Mouse (Mus musculus) thymus, postnatal 0 days (tissue): ENCODE measurements around the gene Map3k14. TPM values are rescaled to one million over a fixed set of nuclear protein-coding genes. Genes with fewer than 3 reads are reported as not detected.

ENCODE experiments used
- DNase-seq: peaks from one replicate; pipeline ENCODE4 v3.0.0-alpha.2; 2015; ENCODE audit warnings: low spot score
- polyA plus RNA-seq: library from polyadenylated mRNA; unstranded; fragments of >200 nt; fragmentation: Nextera tagmentation; extraction: Ambion mirVana; gene quantifications from 2 replicates; pipeline ENCODE4 v1.2.1, GENCODE M21; 2015

The Map3k14 gene
- polyA plus RNA-seq, 1 experiment from 2014 or later = 7.6 TPM

DNA sequence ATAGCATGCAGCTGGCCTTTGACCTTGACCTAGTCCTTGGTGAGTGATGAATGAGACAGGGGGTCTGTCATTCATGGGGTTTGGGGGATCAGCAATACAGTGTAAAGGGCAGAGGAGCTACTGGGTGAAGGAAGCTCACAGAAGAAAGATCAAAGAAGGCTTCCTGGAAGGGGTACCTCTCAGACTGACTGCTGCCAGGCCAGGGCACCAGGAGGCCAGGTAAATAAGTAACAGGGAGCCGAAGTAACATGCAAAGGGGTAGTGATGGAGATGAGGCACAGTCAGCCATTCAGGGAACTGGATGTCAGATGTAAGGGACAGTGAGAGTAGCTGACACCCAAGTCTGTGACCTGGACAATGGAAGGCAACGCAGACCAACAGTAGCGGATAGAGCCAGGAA is 5.6 kb upstream of the Map3k14 start:
- DNase-seq = no peak

DNA sequence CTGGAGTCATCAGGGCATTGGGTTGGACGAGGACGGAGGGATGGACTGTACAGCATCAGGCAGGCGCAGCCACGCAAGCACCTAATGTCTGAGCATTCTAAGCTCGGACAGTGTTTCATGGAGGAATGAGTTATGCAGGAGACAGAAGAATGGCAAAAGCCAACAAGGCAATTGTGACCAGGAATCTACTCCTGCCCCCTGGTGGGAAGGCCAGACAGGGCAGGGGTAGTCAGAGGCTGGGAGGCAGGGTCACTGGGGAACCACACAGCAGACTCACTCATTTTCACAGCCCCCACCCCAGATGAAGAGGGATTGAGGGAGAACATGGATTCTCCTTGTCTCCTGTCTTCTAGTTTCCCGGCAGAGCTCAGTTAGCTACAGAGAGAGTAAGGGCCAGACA is 4.7 kb upstream of the Map3k14 start:
- peak; percentile 64 for DNase-seq

DNA sequence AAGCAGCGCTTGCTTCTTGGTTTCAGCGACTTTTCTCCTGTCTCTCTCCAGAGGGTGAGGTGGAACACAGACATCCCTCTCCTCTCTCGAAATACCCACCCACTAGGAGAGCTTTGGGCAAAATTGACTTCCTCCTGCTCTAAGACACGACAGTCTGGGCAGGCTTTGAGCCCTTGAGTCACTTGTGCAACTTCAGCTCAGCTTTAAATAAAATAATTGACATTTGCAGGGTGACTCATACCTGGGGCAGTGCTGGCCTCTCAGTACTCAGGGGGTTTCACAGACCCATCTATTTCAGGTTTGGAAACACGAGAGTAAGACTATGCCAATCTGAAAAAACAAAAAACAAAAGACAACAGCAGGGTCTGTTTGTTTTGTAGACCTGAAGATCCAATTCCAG is 2.2 kb upstream of the Map3k14 start:
- no peak for DNase-seq

DNA sequence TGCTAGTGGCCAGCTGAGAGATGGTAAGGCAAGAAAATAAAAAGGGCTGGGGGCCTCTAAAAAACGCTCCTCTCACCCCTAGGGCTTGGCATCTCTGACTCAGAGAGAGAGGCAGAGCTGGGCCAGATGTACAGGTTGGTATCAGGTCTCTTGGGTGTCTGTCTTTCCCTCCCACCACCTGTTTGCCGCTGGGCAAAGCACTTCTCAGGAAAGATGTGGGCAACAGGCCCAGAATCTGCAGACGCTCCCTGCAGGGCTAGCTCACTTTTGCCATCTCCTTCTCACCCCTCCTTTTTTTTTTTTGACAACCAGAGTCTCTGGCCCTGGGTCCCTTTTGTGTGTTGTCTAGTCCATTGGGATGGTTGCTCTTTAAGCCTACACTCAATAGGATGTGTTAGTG is 1.6 kb upstream of the Map3k14 start:
- DNase-seq = no peak

DNA sequence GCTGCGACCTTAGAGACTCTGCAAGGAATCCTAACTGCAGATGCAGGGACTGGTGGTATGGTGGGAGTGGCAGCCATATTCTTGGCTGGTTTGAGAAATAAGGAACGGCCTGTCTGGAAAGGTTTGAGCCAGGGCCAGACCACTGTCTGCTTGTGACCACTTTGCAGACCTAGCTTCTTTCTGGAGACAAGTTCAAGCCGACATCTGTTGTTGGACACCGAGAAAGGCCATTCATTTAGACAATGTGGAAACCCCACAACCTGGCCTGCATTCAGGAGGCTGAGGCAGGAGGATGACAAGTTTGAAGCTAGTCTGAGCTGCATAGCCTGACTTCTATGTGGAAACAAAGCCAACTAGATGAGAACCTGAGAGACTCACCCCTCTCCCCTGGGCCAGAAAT is 1.1 kb upstream of the Map3k14 start:
- DNase-seq = no peak

DNA sequence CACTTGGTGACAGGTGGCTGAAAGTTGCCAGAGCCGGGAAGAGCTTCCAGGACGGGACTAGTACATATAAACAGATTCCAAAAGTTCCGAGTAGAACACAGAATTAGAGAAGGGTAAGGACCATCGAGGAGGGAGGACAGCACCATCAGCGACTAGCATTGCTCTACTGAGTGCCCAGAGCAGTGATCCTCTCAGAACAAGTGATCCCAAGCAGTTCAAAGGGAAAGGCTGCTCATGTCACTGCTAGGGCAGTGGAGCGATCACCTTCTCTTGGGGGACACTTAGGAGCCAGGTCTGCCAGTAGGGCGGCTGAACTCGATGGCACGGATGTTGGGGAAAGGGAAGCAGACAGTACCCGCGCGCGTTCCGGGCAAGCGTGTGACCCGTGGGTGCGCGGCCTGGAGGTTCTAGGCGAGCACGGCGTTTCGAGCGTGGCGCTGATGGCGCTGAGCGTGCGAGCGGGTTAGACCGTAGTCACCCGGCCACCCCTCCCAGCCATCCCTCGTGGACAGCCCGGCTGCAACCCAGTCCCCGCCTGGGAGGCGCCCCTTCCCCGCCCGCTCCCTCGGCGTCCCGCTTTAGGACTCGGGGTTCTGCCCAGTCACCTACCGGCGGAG is 435 bp downstream of the Map3k14 start:
- DNase-seq = no peak

DNA sequence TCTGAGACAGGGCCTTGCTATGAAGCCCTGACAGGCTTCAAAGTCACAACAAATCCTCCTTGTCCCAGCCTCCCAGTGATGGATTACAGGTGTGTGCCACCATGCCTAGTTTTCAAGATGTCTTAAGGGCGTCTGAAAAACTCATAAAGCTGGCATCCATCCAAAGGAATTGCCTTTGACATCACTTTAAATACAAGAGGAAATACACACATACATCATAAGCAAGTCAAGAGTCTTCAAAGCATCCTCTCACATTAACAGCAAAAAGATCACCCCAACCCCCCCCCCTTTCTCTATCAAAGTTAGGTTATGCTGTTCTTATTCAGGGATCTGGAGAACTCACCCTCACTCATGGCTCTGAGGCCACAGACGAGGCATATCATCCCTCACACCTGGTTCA is 1.4 kb downstream of the Map3k14 start:
- DNase-seq = peak; percentile 21

DNA sequence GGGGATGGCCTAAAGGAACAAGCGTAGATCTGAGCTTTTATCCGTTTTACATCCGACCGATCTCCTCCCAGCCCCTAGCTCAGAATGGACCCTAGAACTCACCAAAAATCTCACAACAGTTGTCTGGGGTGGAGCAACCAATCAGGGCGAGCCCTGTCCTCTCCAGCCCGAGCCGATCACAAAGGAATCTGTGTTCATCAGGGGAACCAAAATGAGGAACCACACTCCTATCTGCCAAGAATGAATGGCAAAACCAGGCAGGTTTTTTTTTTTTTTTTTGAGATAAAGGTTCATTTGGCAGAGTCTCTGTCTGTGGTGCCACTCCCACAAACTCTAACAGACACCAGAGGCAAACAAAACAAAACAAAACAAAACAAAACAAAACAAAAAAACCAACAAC is 2.1 kb downstream of the Map3k14 start:
- no peak for DNase-seq

DNA sequence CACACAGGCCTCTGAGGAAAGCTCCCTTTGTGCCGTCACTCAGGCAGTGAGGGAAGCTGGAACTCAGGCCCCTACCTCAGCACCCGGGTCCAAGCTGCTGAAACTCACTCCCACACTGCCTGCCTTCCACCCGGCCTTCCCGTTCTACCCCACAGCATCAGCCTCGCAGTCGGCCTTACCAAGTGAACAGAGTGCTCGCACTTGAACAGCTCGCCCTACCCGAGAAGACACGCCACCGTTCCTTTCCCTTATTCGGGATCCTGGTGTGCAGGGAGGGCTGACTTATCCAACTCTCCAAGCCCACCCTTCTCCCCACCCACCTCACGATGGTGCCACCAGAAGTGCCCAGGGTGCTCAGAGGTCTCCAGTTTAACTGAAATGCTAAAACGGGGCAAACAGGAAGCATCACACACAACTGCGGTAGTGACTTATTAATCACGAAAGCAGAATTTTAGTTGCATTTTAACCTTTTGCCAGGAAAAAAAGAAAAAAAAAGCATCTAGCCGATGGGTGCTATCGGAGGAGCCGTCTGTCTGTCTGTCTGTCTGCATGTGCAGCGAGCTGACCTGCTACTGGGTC is 2.8 kb downstream of the Map3k14 start:
- DNase-seq = peak; percentile 45

DNA sequence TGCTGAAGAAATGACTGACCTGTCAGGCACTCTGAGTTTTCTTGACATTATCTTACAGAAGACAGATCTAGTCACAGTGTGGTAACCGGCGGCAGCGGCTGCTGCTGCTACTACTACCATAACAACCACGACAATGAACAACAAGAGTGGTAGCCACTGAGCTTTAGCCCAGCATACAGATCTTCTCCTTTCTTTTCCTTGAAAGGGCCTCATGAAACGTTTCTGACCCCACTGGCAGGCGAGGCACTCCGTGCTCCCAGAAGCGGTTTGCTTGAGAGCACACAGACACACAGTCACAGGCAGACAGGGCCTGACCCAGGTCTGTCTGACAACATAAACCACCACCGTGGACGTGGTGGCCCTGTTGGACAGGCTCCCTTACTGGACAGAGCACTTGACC is 3.7 kb downstream of the Map3k14 start:
- peak; percentile 24 for DNase-seq

DNA sequence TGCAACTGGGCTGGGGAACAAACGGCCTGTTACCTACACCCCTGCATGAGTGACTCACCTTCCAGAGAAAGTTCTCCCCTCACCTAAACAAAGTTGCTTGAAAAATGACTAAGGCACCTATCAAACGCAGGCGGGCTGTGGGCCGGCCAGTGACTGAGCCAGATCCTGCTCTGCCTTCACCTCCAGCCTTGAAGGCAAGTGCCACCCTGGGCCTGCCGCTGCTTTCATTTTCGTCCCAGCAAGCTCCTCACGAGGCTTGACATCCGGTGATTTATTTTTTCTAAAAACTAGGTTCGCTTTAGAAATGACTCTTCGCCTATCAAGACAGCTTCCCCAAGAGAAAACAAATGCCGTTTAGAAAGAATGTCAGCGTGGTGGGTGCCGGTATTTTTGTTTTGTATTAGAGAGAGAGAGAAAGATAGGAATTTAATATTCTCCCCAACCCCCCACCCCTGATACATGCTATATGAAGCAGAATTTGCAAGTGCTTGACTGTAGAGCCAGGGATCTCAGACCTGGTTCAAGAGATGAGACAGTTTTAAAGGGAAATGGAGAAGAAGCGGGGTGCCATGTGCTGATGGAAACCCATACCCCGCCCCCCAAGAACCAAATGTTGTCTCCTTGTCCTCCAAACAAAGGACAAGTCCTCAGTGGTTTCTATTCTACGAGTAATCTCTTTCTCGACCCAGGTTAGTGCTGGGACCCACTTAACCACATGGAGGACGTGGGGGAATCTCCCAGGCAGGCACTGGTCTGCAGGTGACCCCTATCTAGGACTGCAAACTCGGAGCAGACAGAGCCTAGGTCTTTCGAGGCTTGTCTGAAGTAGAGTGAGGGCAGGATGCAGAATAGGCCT is 4.6 kb downstream of the Map3k14 start:
- peak; percentile 77 for DNase-seq

DNA sequence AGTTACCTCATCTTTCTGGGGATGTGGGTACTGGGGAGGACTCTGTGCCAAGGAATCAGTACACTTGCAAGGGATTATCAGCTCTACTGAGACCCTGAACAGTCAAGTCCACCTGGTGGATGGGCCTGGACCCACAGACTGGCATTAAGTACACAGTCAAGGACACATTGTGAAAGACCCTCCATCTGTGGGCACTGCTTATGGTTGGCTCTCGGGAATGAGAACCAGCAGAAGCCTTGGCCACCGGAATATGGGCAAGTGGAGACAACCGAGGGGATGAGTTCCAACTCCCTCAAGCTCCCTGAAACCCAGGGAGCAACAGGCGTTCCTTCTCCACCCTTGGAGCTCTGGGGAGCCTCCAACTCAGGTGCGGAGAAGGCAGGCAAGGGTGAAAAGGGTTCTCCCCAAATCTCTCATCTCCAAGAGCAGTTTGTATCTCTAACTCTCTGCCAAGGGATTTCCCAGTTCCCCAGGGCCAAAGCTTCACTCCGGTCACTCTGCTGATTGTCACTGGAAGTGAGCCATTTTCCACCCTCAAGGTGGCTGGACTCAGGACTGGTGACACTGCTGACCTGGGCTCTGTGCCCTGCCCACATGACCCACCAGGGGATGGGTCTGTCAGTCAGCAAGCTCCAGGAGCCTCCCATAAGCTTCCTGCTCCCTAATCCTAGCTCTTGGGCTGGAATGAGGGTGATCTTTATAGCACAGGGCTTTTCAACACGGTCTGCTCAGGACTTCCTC is 5.4 kb downstream of the Map3k14 start:
- DNase-seq = no peak

DNA sequence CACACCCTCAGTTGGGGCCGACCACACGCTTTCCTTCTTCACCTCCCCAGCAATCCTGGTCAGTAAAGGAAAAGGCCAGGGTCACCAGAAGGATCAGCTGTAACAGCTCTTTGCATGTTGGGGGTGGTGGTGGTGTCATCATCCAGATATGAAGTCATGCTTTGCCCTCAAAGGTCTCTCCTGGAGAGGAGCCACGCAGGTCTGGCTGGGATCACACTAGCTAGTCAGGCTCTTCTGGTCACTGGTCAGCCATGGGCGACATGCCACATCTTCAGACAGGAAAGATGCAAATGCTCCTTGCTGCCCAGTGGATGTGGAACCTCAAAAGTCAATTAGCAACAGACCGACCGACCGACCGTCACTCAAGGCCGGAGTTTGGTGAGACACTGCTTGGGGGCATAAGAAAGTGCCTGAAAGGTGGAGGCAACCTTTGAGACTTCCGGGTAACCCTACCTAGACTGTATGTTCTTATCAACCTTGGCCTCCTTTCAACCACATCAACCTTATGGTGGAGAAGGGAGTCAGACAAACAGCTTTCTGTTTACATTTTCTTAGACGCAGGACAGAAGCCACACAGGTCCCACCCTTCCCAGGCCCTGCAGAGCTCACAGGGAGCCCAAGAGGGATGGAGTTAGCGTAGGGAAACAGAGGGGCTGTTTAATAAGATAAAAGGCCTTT is 6.6 kb downstream of the Map3k14 start:
- no peak for DNase-seq

DNA sequence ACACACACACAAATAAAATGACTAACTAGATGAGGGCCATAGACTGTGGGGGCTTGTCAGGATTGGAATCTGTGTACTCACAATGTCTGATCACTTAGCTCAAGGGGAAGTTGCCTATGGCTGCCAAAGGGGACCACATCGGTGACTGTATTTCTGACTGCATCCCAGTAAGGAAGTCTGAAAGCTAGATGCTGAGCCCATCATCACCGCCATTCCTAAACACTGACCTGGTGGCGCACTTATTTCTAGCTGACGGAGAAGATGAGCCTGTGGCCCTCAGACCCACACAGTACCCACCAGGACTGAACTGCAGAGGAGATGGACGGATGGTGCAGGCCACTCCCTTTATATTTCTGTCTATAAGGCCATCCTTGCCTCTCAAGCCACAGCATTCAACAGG is 7.2 kb downstream of the Map3k14 start:
- DNase-seq = no peak

DNA sequence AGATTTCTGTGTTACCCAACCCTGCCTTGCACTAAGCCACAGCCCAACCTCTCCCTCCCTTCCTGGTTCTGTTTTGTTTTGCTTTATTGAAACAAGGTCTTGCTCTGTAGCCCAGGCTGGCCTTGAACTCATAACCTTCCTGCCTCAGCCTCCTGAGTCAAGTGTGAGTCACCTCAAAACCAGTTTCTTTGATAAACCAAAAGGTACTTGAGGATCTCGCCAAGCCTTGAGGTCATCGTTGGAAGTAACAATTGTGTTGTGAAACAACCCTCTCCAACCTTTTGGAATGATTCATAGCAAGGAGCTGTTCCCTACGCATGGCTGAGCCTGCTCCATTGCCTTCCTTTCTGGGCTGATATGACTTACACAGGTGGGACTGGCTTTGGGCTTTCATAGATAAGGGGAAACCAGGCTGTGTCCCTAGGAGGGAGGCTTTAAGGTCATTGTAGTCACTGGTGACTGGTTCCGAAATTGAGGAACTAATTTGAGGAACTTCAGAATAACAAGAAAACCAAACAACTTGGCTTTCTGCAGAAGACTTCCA is 9.3 kb downstream of the Map3k14 start:
- DNase-seq = no peak

DNA sequence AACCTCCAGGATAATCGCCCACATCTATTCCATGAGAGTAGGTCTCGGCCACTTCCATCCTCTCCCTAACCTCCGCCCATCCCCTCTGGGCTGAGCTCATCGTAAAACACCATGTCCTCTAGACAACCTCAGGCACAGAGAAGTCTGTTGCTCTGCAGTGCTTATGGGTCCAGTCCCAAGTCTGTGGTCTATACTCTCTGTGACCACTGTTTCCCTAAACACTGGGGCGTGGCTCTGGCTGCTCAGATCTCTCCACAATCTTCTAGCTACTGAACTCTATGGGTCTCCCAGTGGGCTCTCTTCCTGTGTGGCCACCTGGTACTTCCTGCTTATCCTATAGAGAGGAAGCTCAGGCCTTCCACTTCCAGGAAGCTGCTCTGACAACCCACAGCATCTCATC is 13.7 kb downstream of the Map3k14 start:
- peak; percentile 33 for DNase-seq

DNA sequence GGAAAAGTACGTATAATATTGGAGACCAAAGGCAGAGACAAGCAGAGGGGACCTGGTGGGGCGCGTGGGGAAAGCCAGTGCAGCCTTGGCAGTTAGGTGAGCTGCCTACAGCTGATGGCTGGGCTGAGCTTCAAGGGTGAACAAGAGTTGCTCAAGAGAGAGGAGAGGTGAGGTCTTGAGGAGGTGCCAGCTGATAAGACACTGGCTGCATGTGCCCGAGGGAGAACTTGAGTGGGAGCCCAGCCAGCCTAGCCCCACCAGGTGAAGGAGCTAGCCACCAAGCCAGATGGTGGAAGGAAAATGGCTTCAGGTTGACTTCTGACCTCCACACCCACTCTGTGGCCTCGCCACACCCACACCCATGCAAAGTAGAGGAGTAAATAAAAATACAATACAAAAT is 14.9 kb downstream of the Map3k14 start:
- DNase-seq = no peak

DNA sequence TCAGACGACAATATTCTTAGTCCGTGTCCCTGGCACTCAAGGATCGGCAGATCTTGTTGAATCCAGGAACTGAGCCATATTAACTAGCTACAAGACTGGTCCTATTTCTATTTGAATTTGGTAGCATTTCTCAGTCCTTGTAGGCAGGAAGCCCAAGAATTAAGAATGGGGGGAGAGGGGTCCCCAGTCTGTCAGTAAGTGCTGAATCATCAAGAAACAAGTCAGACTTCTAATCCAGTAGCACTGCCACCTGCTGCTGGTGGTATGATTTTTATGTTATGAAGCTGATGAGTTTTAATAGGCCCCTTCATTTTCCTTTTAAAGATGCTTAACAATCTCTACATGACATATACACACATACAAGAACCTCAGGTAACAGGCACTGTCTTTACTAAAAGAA is 16.9 kb downstream of the Map3k14 start:
- DNase-seq = no peak

DNA sequence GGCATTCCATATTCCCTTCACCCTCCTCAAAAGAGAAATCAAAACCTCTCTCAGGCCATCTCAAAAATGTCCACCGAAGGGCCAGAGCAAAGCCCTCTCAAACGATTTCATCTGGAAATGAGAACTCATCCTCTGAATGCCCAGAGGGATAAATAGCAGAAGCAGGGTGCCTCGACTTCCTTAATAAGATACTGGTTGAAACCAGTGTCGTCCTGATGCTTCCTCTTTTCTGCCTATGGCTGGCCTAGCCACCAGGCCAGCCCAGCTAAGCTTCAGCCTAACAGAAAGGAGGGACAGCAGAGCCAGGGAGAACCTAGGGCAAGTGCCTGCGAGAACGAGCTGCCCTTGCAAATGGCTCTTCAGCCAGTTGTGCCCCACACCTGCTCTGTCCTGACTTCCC is 17.8 kb downstream of the Map3k14 start:
- DNase-seq = no peak

DNA sequence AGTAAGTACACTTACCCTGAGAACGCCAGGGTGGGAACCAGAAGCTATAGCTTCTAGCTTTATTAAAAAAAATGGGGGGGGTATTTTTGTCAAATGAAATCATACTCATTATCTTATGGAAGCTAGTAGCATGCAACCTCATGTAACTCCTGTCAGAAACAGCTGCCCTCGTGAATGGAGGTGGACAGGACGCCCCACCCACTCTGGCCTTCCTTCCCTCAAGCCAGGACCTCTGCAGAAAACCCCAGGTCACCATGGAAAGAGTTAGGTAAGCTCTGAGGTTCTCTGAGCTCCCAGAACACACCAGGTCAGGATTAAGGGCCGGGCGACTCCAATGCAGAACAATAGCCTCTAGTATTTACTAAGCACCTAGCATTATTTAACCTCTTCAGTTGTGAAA is 18.4 kb downstream of the Map3k14 start:
- DNase-seq = no peak

DNA sequence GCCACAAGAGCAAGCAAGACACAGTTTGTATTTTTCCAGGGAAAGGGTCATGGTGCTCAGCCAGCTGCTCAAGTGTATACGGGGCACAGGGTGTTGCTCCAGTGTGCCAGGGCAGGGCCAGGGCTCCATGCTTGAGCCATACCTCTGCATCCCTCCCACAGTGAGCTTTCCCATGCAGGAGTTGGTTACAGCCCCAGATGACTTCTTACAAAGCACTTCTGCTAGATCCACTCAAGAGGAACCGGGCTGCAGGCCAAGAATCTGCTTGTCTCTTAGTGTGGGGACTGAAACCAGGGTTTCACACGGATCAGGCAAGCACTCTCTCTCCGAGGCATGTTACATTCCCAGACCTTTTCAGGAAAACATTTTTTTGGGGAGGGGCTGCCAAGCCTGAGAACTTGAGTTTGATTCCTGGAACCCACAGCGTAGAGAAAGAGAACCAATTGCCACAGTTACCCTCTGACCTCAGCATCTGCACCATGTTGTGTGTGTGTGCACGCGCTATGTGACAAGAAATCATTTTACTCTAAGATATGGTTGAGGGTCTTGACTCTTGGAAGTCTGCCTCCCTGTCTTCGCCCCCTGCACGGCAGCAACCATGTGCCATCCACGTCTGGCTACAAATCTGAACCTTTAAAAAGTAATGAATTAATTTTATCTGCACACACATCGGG is 19.6 kb downstream of the Map3k14 start:
- DNase-seq = no peak
